Mouse (Mus musculus): ENCODE data around the gene Sel1l2. TPM values are rescaled to one million over a fixed set of nuclear protein-coding genes. Genes with fewer than 3 reads are reported as not detected.
"Not testable (repeated sequence)": the region's sequence is repeated elsewhere in the genome, so short reads cannot be mapped to it uniquely, and the experiment has no call there.

Gene Sel1l2
- polyA plus RNA-seq, 1 experiment from 2014 or later, result not detected

DNA sequence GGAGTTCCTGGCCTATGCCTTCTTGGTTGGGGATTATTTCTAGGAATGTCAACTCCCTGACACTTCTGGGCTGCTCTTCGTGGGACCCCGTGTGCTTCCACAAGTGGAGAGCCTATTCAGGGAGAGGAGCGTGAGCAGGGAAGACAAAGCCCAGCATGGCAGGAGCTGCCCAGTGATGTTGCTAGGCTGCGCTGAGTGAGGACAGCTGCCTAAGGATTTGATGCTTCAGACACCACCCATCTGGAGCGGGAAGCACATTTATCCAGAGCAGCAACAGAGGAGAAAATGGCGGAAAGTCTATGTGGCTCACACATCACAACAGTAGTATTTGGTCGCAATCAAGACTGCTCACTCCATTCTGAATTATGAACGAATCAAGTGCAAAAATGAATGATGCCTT, 169.2 kb downstream of the Sel1l2 start:
- Histone ChIP-seq H3K27ac (ENCODE audit: low read length) (no peak overlapping the region), H3K4me1 (ENCODE audit: insufficient read depth, low read length) (no peaks in the 10 kb centered on the region), H3K36me3 (ENCODE audit: insufficient read depth, low read length) (no peaks in the 10 kb centered on the region), H3K4me3 (ENCODE audit: low read length) (no peak overlapping the region), H3K27me3 (ENCODE audit: insufficient read depth, low read length) (no peaks in the 10 kb centered on the region), H3K9ac (replicated peaks; ENCODE audit: low read length) (no peak overlapping the region), H3K4me2 (replicated peaks; ENCODE audit: low read depth, low read length) (no peak overlapping the region), H3K9me3 (ENCODE audit: low read length) (no peaks in the 10 kb centered on the region)
- 70% methylated on average over 8 of the region's 8 CpGs for WGBS
- ATAC-seq (ENCODE audit: low FRiP score, low TSS enrichment), result no peak

- ATAC-seq (ENCODE audit: low FRiP score, low TSS enrichment), result no peak
- no peaks in the 10 kb centered on the region for H3K27me3 ChIP-seq (ENCODE audit: insufficient read depth, low read length)
- H3K4me2 ChIP-seq (replicated peaks; ENCODE audit: low read depth, low read length), result no peak overlapping the region
- no peaks in the 10 kb centered on the region for H3K36me3 ChIP-seq (ENCODE audit: insufficient read depth, low read length)
- no peak overlapping the region for H3K4me3 ChIP-seq (ENCODE audit: low read length)
- H3K9me3 ChIP-seq (ENCODE audit: low read length), result no peaks in the 10 kb centered on the region
- 76% methylated on average over 1 of the region's 1 CpGs for whole genome bisulfite sequencing
- no peak overlapping the region for H3K27ac ChIP-seq (ENCODE audit: low read length)
- no peaks in the 10 kb centered on the region for H3K4me1 ChIP-seq (ENCODE audit: insufficient read depth, low read length)
- H3K9ac ChIP-seq (replicated peaks; ENCODE audit: low read length), result no peak overlapping the region
Observed at GRCm38 (mm10) chr2:140215965-140216364, 173.5 kb downstream of the Sel1l2 start.

- WGBS, result 54% methylated on average over 2 of the region's 2 CpGs
- H3K36me3 ChIP-seq (ENCODE audit: insufficient read depth, low read length), result no peaks in the 10 kb centered on the region
- no peak overlapping the region for H3K4me3 ChIP-seq (ENCODE audit: low read length)
- no peaks in the 10 kb centered on the region for H3K4me1 ChIP-seq (ENCODE audit: insufficient read depth, low read length)
- H3K9ac ChIP-seq (replicated peaks; ENCODE audit: low read length), result no peak overlapping the region
- no peak overlapping the region for H3K4me2 ChIP-seq (replicated peaks; ENCODE audit: low read depth, low read length)
- H3K9me3 ChIP-seq (ENCODE audit: low read length), result no peaks in the 10 kb centered on the region
- no peak overlapping the region for H3K27ac ChIP-seq (ENCODE audit: low read length)
- no peaks in the 10 kb centered on the region for H3K27me3 ChIP-seq (ENCODE audit: insufficient read depth, low read length)
- no peak for ATAC-seq (ENCODE audit: low FRiP score, low TSS enrichment)
Observed at GRCm38 (mm10) chr2:140215415-140215814, 174.1 kb downstream of the Sel1l2 start.

- Histone ChIP-seq H3K36me3 (ENCODE audit: insufficient read depth, low read length) (no peaks in the 10 kb centered on the region), H3K4me2 (replicated peaks; ENCODE audit: low read depth, low read length) (no peak overlapping the region), H3K9ac (replicated peaks; ENCODE audit: low read length) (no peak overlapping the region), H3K27me3 (ENCODE audit: insufficient read depth, low read length) (no peaks in the 10 kb centered on the region), H3K4me3 (ENCODE audit: low read length) (no peak overlapping the region), H3K9me3 (ENCODE audit: low read length) (no peaks in the 10 kb centered on the region), H3K27ac (ENCODE audit: low read length) (no peak overlapping the region), H3K4me1 (ENCODE audit: insufficient read depth, low read length) (no peaks in the 10 kb centered on the region)
- 89% methylated on average over 4 of the region's 4 CpGs for WGBS
- no peak for ATAC-seq (ENCODE audit: low FRiP score, low TSS enrichment)
Observed at GRCm38 (mm10) chr2:140214519-140215027, 174.9 kb downstream of the Sel1l2 start.

DNA sequence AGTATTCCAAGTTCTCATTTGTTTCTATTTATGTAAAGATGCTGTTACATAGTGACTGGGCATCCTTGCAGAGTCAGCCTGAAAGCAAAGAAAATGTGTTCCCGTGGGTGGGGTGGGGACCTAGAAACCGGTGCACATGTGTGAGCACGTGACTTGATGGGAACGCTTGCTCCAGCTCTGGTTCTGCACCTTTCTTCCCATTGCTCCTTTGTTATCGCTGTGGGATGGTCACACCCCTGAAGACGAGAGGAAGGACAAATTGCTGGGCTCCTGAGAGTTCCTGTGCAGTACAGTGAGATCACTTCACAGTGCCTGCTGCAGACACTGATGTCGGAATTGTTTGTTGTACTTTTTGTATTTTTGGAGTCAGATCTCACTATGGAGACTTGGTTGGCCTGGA, 185.8 kb downstream of the Sel1l2 start:
- Histone ChIP-seq H3K27ac (ENCODE audit: low read length) (no peak overlapping the region), H3K9me3 (ENCODE audit: low read length) (no peaks in the 10 kb centered on the region), H3K4me3 (ENCODE audit: low read length) (no peak overlapping the region), H3K27me3 (ENCODE audit: insufficient read depth, low read length) (no peaks in the 10 kb centered on the region), H3K36me3 (ENCODE audit: insufficient read depth, low read length) (peaks cover 18% of the 10 kb centered on the region; the same call in 1 of the 2 replicates), H3K4me1 (ENCODE audit: insufficient read depth, low read length) (no peaks in the 10 kb centered on the region), H3K9ac (replicated peaks; ENCODE audit: low read length) (no peak overlapping the region), H3K4me2 (replicated peaks; ENCODE audit: low read depth, low read length) (no peak overlapping the region)
- ATAC-seq (ENCODE audit: low FRiP score, low TSS enrichment), result no peak
- 92% methylated on average over 7 of the region's 7 CpGs for WGBS

GRCm38 (mm10) chr2:140202573-140202972, 186.9 kb downstream of the Sel1l2 start:
- 91% methylated on average over 5 of the region's 5 CpGs for WGBS
- no peak for ATAC-seq (ENCODE audit: low FRiP score, low TSS enrichment)
- no peak overlapping the region for H3K27ac ChIP-seq (ENCODE audit: low read length)
- no peak overlapping the region for H3K4me2 ChIP-seq (replicated peaks; ENCODE audit: low read depth, low read length)
- H3K9ac ChIP-seq (replicated peaks; ENCODE audit: low read length), result no peak overlapping the region
- no peaks in the 10 kb centered on the region for H3K4me1 ChIP-seq (ENCODE audit: insufficient read depth, low read length)
- H3K36me3 ChIP-seq (ENCODE audit: insufficient read depth, low read length), result peaks cover 20% of the 10 kb centered on the region; the same call in 1 of the 2 replicates
- no peaks in the 10 kb centered on the region for H3K9me3 ChIP-seq (ENCODE audit: low read length)
- no peak overlapping the region for H3K4me3 ChIP-seq (ENCODE audit: low read length)
- H3K27me3 ChIP-seq (ENCODE audit: insufficient read depth, low read length), result no peaks in the 10 kb centered on the region

- H3K9ac ChIP-seq (replicated peaks; ENCODE audit: low read length), result no peak overlapping the region
- no peak for ATAC-seq (ENCODE audit: low FRiP score, low TSS enrichment)
- H3K9me3 ChIP-seq (ENCODE audit: low read length), result no peaks in the 10 kb centered on the region
- no peak overlapping the region for H3K27ac ChIP-seq (ENCODE audit: low read length)
- H3K4me2 ChIP-seq (replicated peaks; ENCODE audit: low read depth, low read length), result no peak overlapping the region
- 69% methylated on average over 2 of the region's 2 CpGs for WGBS
- H3K27me3 ChIP-seq (ENCODE audit: insufficient read depth, low read length), result no peaks in the 10 kb centered on the region
- H3K36me3 ChIP-seq (ENCODE audit: insufficient read depth, low read length), result peaks cover 20% of the 10 kb centered on the region; the same call in 1 of the 2 replicates
- H3K4me1 ChIP-seq (ENCODE audit: insufficient read depth, low read length), result no peaks in the 10 kb centered on the region
- H3K4me3 ChIP-seq (ENCODE audit: low read length), result no peak overlapping the region
Observed at GRCm38 (mm10) chr2:140200713-140201112, 188.8 kb downstream of the Sel1l2 start.

- 89% methylated on average over 3 of the region's 3 CpGs for WGBS
- not testable (repeated sequence) for H3K4me2 ChIP-seq (replicated peaks; ENCODE audit: low read depth, low read length); H3K4me1 ChIP-seq (ENCODE audit: insufficient read depth, low read length); H3K9me3 ChIP-seq (ENCODE audit: low read length); H3K36me3 ChIP-seq (ENCODE audit: insufficient read depth, low read length); H3K4me3 ChIP-seq (ENCODE audit: low read length); H3K27ac ChIP-seq (ENCODE audit: low read length); H3K27me3 ChIP-seq (ENCODE audit: insufficient read depth, low read length); ATAC-seq (ENCODE audit: low FRiP score, low TSS enrichment); H3K9ac ChIP-seq (replicated peaks; ENCODE audit: low read length)
Observed at GRCm38 (mm10) chr2:140185685-140186210, 203.8 kb downstream of the Sel1l2 start.

Other genes starting within 250 kb of the Sel1l2 start
- not detected in 2 replicates for gene Gm17374, start 237.7 kb downstream of the Sel1l2 start, polyA plus RNA-seq (2015; fragmentation: Nextera tagmentation; extraction: Ambion mirVana)
- gene Esf1, start 219.1 kb downstream of the Sel1l2 start, polyA plus RNA-seq (2015; fragmentation: Nextera tagmentation; extraction: Ambion mirVana), result 23.4 and 26.2 TPM in 2 replicates
- gene Ndufaf5, start 219.1 kb downstream of the Sel1l2 start, polyA plus RNA-seq (2015; fragmentation: Nextera tagmentation; extraction: Ambion mirVana), result 25.1 and 25.6 TPM in 2 replicates
- gene Macrod2, start 5.6 kb upstream of the Sel1l2 start, polyA plus RNA-seq (2015; fragmentation: Nextera tagmentation; extraction: Ambion mirVana), result 28.7 and 32.0 TPM in 2 replicates